Mouse (Mus musculus): ENCODE data around the gene Aff4. TPM values are rescaled to one million over a fixed set of nuclear protein-coding genes. Genes with fewer than 3 reads are reported as not detected.

Aff4 gene
- total and polyA plus RNA-seq, 3 experiments: 19.8 to 50.6 (median 22.1) TPM

- Histone ChIP-seq H3K9ac (ENCODE audit: insufficient read depth, low read depth) (no peak overlapping the region), H3K4me1 (ENCODE audit: control insufficient read depth in 1 of 2, insufficient read depth in 2 of 2) (0 out of 4 replicates have a peak, but pooled peaks cover 0 to 2% of the 10 kb centered on the region in 2 experiments), H3K4me3 (replicated peaks in 1 of 3; ENCODE audit: low read depth in 2 of 3, low read length in 2 of 3, poor library complexity in 1 of 3) (no peak overlapping the region), H3K4me2 (ENCODE audit: insufficient read depth, low read depth, poor library complexity, severe bottlenecking) (no peak overlapping the region), H3K27ac (ENCODE audit: insufficient read depth, low read depth) (no peak overlapping the region), H3K79me2 (replicated peaks; ENCODE audit: control insufficient read depth, extremely low read depth, insufficient read depth, poor library complexity, severe bottlenecking) (no peaks in the 10 kb centered on the region), H3K9me3 (replicated peaks; ENCODE audit: low read length) (no peaks in the 10 kb centered on the region), H3K27me3 (replicated peaks) (peaks cover 1% of the 10 kb centered on the region), H3K36me3 (replicated peaks in 1 of 2; ENCODE audit: control insufficient read depth in 1 of 2, insufficient read depth in 1 of 2, low read length in 1 of 2) (no peaks in the 10 kb centered on the region)
- dilution Hi-C loops (cut with MboI; ENCODE audit: extremely low pct_ligation_motif_present, extremely low pct_unique_long_range_greater_than_20kb, low sequenced_read_pairs): no loop called here
- no peak for DNase-seq (ENCODE audit: extremely low read depth)
- no peak for TF ChIP-seq MXI1 (IDR thresholded peaks at IDR 0.05; ENCODE audit: low read depth, low read length)
- TF ChIP-seq POLR2AphosphoS2 (IDR thresholded peaks at IDR 0.05; ENCODE audit: low read depth, low read length): no peak
- TF ChIP-seq ZC3H11A (IDR thresholded peaks at IDR 0.05; ENCODE audit: low read depth, low read length): no peak
- no peak for TF ChIP-seq JUND (conservative IDR thresholded peaks at IDR 0.05; ENCODE audit: low read depth, low read length)
- TF ChIP-seq MAX (IDR thresholded peaks at IDR 0.05; ENCODE audit: low read length): no peak
- TF ChIP-seq SIN3A (IDR thresholded peaks at IDR 0.05; ENCODE audit: low read length): no peak
- no peak for TF ChIP-seq ZKSCAN1 (IDR thresholded peaks at IDR 0.05; ENCODE audit: borderline replicate concordance, low read depth, low read length)
- TF ChIP-seq ZNF384 (IDR thresholded peaks at IDR 0.05; ENCODE audit: low read depth, low read length): no peak
- no peak for TF ChIP-seq E2F4 (IDR thresholded peaks at IDR 0.05; ENCODE audit: insufficient replicate concordance, low read depth, low read length)
- no peak for TF ChIP-seq NRF1 (IDR thresholded peaks at IDR 0.05; ENCODE audit: low read depth, low read length)
- TF ChIP-seq PAX5 (IDR thresholded peaks at IDR 0.05; ENCODE audit: low read length): no peak
- TF ChIP-seq MAFK (IDR thresholded peaks at IDR 0.05; ENCODE audit: insufficient replicate concordance, low read length): no peak
- in situ Hi-C loops (cut with MboI; ENCODE audit: low pct_ligation_motif_present, low pct_unique_long_range_greater_than_20kb, low sequenced_read_pairs): no loop called here
Observed at GRCm38 (mm10) chr11:53450070-53450705, 99.6 kb downstream of the Aff4 start.

DNA sequence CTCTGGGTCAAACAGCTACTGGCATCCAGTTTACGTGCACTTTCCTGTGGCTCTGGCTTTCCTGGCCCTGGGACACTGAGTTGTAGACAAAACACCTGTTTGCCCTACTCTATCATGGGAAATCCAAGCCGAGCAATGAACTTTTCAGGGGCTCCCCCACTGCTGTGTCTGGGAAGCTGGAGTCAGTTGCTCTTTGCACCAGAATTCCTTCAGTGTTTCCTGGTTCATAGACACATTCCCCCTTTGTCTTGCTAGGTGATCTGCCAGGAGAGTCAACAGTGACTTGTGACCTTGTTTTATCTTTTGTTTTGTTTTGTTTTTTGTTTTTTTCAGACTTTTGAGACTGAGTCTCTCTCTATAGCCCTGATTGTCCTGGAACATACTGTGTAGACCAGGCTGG is 100.7 kb downstream of the Aff4 start:
- H3K4me3 ChIP-seq (replicated peaks in 1 of 3; ENCODE audit: low read depth in 2 of 3, low read length in 2 of 3, poor library complexity in 1 of 3): no peak overlapping the region
- in situ Hi-C loops (cut with MboI; ENCODE audit: low pct_ligation_motif_present, low pct_unique_long_range_greater_than_20kb, low sequenced_read_pairs) (no loop called here), dilution Hi-C loops (cut with MboI; ENCODE audit: extremely low pct_ligation_motif_present, extremely low pct_unique_long_range_greater_than_20kb, low sequenced_read_pairs) (no loop called here)
- no peak overlapping the region for H3K4me2 ChIP-seq (ENCODE audit: insufficient read depth, low read depth, poor library complexity, severe bottlenecking)
- H3K79me2 ChIP-seq (replicated peaks; ENCODE audit: control insufficient read depth, extremely low read depth, insufficient read depth, poor library complexity, severe bottlenecking): no peaks in the 10 kb centered on the region
- no peaks in the 10 kb centered on the region for H3K9me3 ChIP-seq (replicated peaks; ENCODE audit: low read length)
- no peak overlapping the region for H3K27ac ChIP-seq (ENCODE audit: insufficient read depth, low read depth)
- TF ChIP-seq CTCF (conservative IDR thresholded peaks at IDR 0.05 in 1 of 2, IDR thresholded peaks at IDR 0.05 in 1 of 2; ENCODE audit: low read depth in 2 of 2, low read length in 2 of 2) (no peak), E2F4 (IDR thresholded peaks at IDR 0.05; ENCODE audit: insufficient replicate concordance, low read depth, low read length) (no peak), ZMIZ1 (IDR thresholded peaks at IDR 0.05; ENCODE audit: low read depth, low read length) (no peak), MXI1 (IDR thresholded peaks at IDR 0.05; ENCODE audit: low read depth, low read length) (no peak), CHD2 (IDR thresholded peaks at IDR 0.05; ENCODE audit: low read length) (no peak), ELF1 (IDR thresholded peaks at IDR 0.05; ENCODE audit: low read depth, low read length) (no peak), MYC (IDR thresholded peaks at IDR 0.05; ENCODE audit: low read depth, low read length) (no peak), TCF12 (IDR thresholded peaks at IDR 0.05; ENCODE audit: low read depth, low read length) (no peak), BHLHE40 (IDR thresholded peaks at IDR 0.05; ENCODE audit: low read depth, low read length) (no peak), SMC3 (IDR thresholded peaks at IDR 0.05; ENCODE audit: low read depth, low read length) (no peak), POLR2A (IDR thresholded peaks at IDR 0.05; ENCODE audit: low read depth, low read length) (no peak), ZC3H11A (IDR thresholded peaks at IDR 0.05; ENCODE audit: low read depth, low read length) (no peak), USF2 (conservative IDR thresholded peaks at IDR 0.05; ENCODE audit: low read depth, low read length) (no peak), ETS1 (conservative IDR thresholded peaks at IDR 0.05; ENCODE audit: low read depth, low read length) (no peak), GABPA (IDR thresholded peaks at IDR 0.05; ENCODE audit: insufficient replicate concordance, low read depth, low read length) (no peak), PAX5 (IDR thresholded peaks at IDR 0.05; ENCODE audit: low read length) (no peak), POLR2AphosphoS2 (IDR thresholded peaks at IDR 0.05; ENCODE audit: low read depth, low read length) (no peak), ZKSCAN1 (IDR thresholded peaks at IDR 0.05; ENCODE audit: borderline replicate concordance, low read depth, low read length) (no peak), USF1 (IDR thresholded peaks at IDR 0.05; ENCODE audit: low read depth, low read length) (no peak), SIN3A (IDR thresholded peaks at IDR 0.05; ENCODE audit: low read length) (no peak)
- H3K4me1 ChIP-seq (ENCODE audit: control insufficient read depth in 1 of 2, insufficient read depth in 2 of 2): 0 out of 4 replicates have a peak, but pooled peaks cover 0 to 2% of the 10 kb centered on the region in 2 experiments
- H3K36me3 ChIP-seq (replicated peaks in 1 of 2; ENCODE audit: control insufficient read depth in 1 of 2, insufficient read depth in 1 of 2, low read length in 1 of 2): no peaks in the 10 kb centered on the region
- DNase-seq (ENCODE audit: extremely low read depth): no peak
- no peak overlapping the region for H3K9ac ChIP-seq (ENCODE audit: insufficient read depth, low read depth)
- peaks cover 1% of the 10 kb centered on the region for H3K27me3 ChIP-seq (replicated peaks)
